Mouse (Mus musculus) cerebellum, adult 2 months (tissue): Measurements from ENCODE around the gene Prkce.

Source experiments
- CTCF ChIP-seq: fragments of 200-500 bp; IDR thresholded peaks from 2 replicates; pipeline ENCODE4 v1.5.1; 2011; ENCODE audit warnings: low read depth, mild to moderate bottlenecking, control low read depth, low read length, moderate library complexity, borderline replicate concordance; ENCODE audit not compliant: insufficient read depth
- POLR2A ChIP-seq: fragments of 200-500 bp; IDR thresholded peaks from 2 replicates; pipeline ENCODE4 v1.6.1; 2011; ENCODE audit warnings: low read length, control low read depth, borderline replicate concordance; ENCODE audit not compliant: insufficient read depth

GRCm38 (mm10) chr17:86370106-86370742, 202.6 kb downstream of the Prkce start:
- TF ChIP-seq CTCF (no peak), POLR2A (no peak)
